Mouse (Mus musculus) CH12F3 (cell line): Measurements from ENCODE around the gene Colec11.

Experiments used
- in situ Hi-C: fragments of 300-500 bp; cut with MboI; formaldehyde crosslinking; loops from 2 replicates; pipeline ENCODE4 v1.14.3; 2020; ENCODE audit warnings: low sequenced_read_pairs

Gene Colec11

DNA sequence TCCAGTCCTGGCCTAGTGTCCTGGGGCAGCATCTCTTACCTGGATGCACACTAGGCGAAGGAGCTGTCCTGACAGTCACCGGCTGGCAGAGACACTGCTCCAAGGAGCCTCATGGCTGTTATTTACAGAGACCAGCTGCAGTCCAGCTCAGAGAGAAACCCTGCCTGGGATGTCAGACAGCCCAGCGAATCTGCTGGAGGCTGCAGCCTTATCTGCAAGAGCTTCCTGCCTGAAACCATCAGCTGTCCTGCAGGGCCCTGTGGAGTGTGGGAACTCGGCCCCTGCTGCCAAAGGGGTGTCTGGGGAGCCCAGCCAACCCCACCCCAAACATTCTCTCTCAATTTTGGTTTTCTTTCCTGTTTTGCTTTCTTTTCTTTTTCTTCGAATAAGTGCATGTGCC, at the start of gene Colec11:
Colec11 (minus strand) TSS at position 183 of the 400 bp plus-strand sequence.
- in situ Hi-C loops: loop anchor here (25.0 kb wide), 1 partner anchor 664 kb away; no protein-coding TSS in a partner anchor

DNA sequence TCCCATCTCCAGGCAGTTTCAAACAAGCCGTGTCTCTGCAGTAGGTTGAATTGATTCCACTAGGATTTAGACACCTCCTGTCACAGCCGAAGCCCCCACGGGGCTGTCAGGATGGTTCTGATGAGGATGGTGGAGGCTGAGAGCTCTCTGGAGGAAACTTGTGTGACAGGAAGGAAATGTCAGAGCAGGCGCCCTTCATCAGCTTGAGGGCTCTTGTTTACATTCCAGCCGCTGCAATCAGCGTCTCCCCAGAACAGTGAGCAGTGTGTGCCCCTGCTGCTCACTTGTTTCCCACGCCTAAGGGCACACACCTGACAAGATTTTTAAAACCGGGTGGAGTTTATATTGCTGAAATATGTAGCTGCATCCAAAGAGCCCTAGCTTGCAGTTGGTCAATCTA, 44.1 kb upstream of the Colec11 start:
- in situ Hi-C loops: no loop called here

DNA sequence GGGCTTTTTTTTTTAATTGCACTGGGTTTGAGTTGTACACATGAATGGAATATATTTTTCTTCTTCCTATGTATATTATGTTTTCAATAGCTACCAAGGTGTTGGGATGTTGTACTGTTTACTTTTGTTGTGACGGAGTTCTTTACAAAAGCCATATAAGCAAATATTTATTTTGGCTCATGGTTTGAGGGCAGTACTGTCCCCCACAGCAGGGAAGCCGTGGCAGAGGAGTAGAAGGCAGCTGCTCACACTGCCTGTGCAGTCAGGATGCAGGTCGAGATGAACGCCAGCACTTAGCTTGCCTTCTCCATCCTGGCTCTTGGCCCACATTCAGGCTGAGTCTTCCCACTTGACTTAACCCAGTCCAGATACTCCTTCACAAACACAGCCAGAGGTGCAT, 43.6 kb upstream of the Colec11 start:
- in situ Hi-C loops: no loop called here

DNA sequence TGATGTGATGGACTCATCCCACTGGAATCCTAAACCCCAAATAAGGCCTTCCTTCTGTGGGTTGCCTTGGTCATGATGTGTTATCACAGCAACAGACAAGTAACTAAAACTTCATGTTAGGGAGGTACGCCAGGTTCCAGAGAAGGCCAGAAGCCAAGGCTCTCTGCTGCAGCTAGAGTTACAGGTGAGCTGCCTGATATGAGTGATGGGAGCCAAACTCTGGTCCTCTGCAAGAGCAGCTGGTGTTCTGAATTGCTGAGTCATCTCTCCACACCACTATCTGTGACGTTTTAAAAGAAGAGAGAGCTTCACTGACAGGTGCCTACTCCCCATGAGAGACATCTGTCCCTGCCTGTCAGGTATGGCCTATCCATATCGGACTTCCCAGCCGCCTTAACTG, 39.5 kb upstream of the Colec11 start:
- in situ Hi-C loops: no loop called here

DNA sequence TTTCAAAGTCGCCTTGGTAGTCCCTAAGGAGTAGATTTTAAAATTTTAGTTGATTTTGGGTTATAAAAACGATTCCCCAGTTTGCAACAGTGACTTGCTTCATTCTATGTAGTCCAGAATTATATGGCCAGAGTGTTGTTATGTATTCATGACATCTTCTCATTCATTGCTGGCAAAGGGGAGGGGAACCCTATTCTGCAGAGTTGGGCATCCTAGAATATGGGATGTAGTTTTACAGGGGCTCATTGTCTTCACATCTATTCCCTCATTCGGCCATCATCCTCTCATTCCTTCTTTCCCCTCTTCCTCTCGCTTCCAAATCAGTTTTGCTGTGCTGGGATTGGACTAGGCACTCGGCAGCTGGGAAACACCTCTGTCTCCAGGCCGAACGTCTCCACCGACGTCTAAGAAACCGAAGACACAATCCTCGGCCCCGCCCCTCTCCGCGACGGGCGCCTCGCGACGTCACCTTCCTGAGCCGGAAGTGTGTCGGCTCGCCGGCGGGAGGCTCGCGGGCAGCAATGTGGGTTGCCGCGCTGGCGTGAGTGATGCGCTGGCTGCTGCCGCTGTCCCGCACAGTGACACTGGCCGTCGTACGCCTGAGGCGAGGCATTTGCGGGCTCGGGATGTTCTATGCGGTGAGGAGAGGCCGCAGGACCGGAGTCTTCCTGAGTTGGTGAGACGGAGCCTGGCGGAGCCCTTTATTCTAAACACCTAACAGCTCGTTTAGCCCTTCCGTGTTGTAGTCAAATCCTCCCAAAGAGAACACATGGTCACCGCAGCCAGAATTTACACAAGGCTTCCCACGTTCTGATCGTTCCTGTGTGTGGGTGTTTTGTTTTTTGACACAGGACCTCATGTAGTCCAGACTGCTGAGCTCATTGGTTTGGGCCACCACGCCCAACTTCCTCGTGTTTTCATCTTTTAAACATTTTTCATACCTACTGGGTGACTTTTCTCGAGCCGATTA, 26.2 kb upstream of the Colec11 start, which contains the start of gene Rnaseh1:
Rnaseh1 (plus strand) TSS at position 462 of the 970 bp plus-strand sequence.
- in situ Hi-C loops: no loop called here

- in situ Hi-C loops: no loop called here
Measured at GRCm38 (mm10) chr12:28638778-28639177, 15.6 kb upstream of the Colec11 start.

- in situ Hi-C loops: no loop called here
Measured at GRCm38 (mm10) chr12:28636543-28636942, 13.4 kb upstream of the Colec11 start.

DNA sequence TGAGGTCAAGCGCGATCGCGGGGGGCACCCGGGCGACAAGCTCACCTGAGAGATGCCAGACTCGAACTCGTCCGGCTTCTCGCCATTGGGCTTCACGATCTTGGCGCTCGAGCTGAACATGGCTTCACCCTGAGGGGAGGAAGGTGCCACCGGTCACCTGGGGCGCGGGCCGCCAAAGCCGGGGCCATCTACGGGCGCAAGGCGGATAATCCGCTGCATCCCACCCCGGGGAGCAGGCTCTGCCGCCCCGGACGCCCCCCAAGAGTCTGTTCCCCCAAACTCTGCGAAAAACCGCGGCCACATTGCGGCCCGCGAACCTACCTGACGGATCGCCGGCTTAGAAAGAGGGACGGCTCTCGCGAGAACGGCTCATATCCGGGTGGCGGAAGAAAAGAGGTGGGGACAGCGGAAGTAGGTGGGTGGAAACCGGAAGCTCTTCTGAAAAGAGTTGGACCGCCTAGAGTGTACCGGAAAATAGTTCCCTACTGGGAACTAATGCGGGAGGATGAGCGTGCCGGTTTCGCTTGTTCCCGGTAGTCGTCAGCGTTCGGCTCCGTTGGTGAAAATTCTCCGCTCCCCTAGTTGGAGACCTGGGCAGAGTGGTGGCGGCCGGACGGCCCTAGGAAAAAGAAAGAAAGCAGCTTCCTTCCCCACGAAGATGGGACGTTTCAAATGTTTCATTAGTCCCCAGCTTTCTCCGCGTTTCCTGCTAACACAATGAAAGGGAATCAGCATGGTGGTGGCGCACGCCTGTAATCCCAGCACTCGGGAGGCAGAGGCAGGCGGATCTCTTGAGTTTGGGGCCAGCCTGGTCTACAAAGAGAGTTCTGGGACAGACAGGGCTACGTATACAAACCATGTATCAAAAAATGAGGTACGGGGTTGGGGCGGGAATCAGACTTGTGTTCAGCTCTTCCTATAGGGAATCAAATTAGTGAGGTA, 12.6 kb upstream of the Colec11 start, which contains the start of gene Rps7:
Rps7 (minus strand) TSS at position 419 of the 942 bp plus-strand sequence.
- in situ Hi-C loops: no loop called here

GRCm38 (mm10) chr12:28635058-28635534, 11.9 kb upstream of the Colec11 start:
- in situ Hi-C loops: no loop called here

GRCm38 (mm10) chr12:28628436-28628835, 5.3 kb upstream of the Colec11 start:
- in situ Hi-C loops: no loop called here

- in situ Hi-C loops: no loop called here
Measured at GRCm38 (mm10) chr12:28627092-28627491, 3.9 kb upstream of the Colec11 start.

- in situ Hi-C loops: no loop called here
Measured at GRCm38 (mm10) chr12:28625407-28625806, 2.2 kb upstream of the Colec11 start.

DNA sequence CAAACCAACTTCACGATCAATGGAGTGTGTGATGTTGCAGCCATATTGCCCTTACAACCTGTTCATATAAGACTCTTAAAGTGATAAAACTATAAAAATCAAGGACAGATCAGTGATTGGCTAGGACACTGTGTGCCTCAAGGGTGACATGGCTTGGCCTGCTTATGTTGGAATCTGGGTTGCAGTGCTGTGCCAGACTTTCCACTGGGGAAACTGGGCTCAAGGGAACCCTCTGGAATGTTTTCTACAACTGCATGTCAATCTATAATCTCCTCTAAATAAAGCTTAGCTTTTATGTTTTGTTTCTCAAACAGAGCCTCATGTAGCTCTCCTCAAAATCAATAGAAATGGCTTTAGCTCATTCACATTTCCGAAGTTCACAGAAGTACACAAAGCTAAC, 1.1 kb upstream of the Colec11 start:
- in situ Hi-C loops: loop anchor here (25.0 kb wide), 1 partner anchor 663 kb away; no protein-coding TSS in a partner anchor

DNA sequence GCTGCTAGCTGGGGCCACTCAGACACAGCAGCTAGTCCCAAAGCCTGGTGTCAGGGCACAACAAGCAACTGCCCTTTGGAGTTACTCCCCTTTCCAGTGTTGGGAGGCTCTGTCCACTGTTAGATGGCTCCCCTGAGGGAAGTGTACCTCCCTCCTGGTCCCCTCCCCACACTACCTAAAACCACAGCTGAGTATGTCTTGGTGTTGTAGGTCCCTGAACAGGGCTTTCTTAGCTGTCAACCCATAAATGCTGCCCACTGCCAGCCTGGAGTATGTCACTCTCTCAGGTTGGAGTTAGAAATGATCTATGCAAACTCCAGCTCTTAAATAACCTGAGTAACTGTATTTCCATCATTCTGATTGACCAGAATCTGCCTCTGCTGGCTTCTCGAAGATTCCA, 536 bp downstream of the Colec11 start:
- in situ Hi-C loops: loop anchor here (25.0 kb wide), 1 partner anchor 665 kb away; no protein-coding TSS in a partner anchor

- in situ Hi-C loops: loop anchor here (25.0 kb wide), 1 partner anchor 665 kb away; no protein-coding TSS in a partner anchor
Measured at GRCm38 (mm10) chr12:28622167-28622532, 1.0 kb downstream of the Colec11 start.

DNA sequence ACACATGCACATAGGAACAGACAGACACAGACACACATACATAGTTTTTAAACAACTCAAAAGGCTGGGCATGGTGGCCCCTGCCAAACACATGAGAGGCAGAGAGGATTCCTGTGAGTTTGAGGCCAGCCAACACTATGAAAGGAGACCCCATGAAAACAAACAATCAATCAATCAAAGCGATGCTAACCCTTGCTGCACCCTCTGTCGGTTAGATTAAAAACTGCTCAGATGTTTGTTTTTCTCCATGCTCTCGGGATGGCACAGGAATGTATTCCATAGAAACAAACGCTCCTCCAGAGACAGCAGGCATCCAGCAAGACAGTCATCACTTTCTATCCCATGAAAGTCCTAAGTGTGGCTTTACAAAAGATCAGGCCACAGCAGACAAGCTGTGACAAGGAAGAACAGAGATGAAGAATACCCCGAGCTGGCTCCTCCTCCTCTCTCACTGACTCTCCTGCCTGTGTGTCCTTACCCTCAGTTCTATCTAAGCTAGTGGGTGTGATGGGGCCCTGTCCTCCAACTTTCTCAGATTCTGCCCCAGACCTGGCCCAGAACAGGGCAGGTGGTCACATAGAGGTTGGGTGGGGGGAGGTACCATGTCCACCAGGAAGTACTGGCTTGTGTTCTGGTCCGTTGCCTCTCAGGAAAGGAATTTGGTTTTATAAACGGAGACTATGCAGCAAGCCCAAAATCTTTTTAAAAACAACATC, 1.6 kb downstream of the Colec11 start:
- in situ Hi-C loops: loop anchor here (25.0 kb wide), 1 partner anchor 666 kb away; no protein-coding TSS in a partner anchor

- in situ Hi-C loops: loop anchor here (25.0 kb wide), 1 partner anchor 670 kb away; no protein-coding TSS in a partner anchor
Measured at GRCm38 (mm10) chr12:28617297-28617696, 5.9 kb downstream of the Colec11 start.

DNA sequence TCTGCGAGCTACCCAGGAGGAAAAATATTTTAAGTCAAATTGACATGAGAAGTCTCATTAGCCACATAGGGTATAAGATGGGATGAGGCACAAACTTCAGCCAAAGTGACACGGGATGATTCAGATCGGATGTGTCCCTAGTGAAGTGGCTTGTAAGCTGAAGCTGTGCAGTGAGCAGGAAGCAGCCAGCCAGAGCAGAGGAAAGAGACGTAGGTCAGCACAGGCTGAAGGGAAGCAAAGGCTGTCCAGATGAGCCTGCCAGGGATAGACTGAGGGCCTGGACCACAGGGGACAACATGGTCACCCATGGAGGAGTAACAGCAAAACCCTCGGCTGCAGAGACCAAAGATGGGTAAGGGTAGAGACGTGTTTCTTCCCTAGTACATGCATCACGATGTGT, 8.8 kb downstream of the Colec11 start:
- in situ Hi-C loops: loop anchor here (25.0 kb wide), 1 partner anchor 673 kb away; no protein-coding TSS in a partner anchor

DNA sequence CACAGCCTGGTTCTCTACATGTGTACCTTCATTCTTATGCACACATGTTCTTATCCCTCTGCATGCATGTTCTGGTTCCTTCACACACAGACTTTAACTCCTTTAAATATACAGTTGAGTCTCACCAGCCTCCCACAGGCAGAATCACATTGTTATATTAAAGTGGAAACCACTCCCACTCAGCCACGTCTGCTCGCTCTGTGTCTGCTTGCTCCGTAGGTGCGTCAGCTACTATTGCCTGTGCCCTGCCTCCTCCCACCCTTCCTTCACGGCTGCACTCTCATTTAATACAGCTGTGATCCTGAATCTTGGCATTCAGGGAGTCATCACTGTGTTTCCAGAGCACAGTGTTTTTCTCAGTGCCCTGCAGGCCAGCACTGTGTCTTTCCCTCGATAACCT, 10.8 kb downstream of the Colec11 start:
- in situ Hi-C loops: loop anchor here (25.0 kb wide), 1 partner anchor 675 kb away; no protein-coding TSS in a partner anchor
